Mouse (Mus musculus) spleen, adult 2 months (tissue): ENCODE results near the gene Cisd3. TPM values are rescaled to one million over a fixed set of nuclear protein-coding genes. Genes with fewer than 3 reads are reported as not detected.

ENCODE experiments used
- DNase-seq, 2 experiments: peaks; one replicate each; pipeline versions ENCODE4 v3.0.0 to v3.0.0-alpha.2; 2012 to 2021; ENCODE audit warnings: low spot score in 2 of 2, low read depth in 1 of 2
- H3K27ac ChIP-seq: fragments of 200-500 bp; 2 replicates; pipeline ENCODE4 v1.5.1; 2012; ENCODE audit warnings: low read length, inconsistent platforms; ENCODE audit not compliant: insufficient read depth
- H3K27me3 ChIP-seq: fragments of 200-500 bp; 2 replicates; pipeline ENCODE4 v1.6.1; 2012; ENCODE audit warnings: mild to moderate bottlenecking, moderate library complexity, low read length, inconsistent platforms; ENCODE audit not compliant: control insufficient read depth, insufficient read depth
- H3K36me3 ChIP-seq: fragments of 200-500 bp; 2 replicates; pipeline ENCODE4 v1.6.1; 2012; ENCODE audit warnings: mild to moderate bottlenecking, low read length, inconsistent platforms; ENCODE audit not compliant: control insufficient read depth, insufficient read depth
- H3K4me1 ChIP-seq: fragments of 200-500 bp; 2 replicates; pipeline ENCODE4 v1.6.1; 2011; ENCODE audit warnings: inconsistent platforms; ENCODE audit not compliant: control insufficient read depth, insufficient read depth, insufficient read length
- H3K4me3 ChIP-seq: fragments of 200-500 bp; 2 replicates; pipeline ENCODE4 v1.5.1; 2011; ENCODE audit warnings: mild to moderate bottlenecking, inconsistent platforms; ENCODE audit not compliant: insufficient read depth, insufficient read length; ENCODE audit errors: extremely low read depth
- CTCF ChIP-seq: fragments of 200-500 bp; IDR thresholded peaks from 2 replicates; pipeline ENCODE4 v1.5.1; 2011; ENCODE audit warnings: mild to moderate bottlenecking, inconsistent platforms; ENCODE audit not compliant: insufficient read depth, insufficient read length, insufficient replicate concordance; ENCODE audit errors: extremely low read depth
- POLR2A ChIP-seq: fragments of 200-500 bp; IDR thresholded peaks from 2 replicates; pipeline ENCODE4 v1.6.1; 2011; ENCODE audit warnings: low read depth, low read length, inconsistent platforms
- WGBS: fragments of 180-500 bp; shearing (Covaris S2); methylation state at CpG from one replicate; pipeline ENCODE4 v1.1.7; 2018; 5-methylcytosine and 5-hydroxymethylcytosine counted together
- polyA plus RNA-seq: library from polyadenylated mRNA; depleted of rRNA; stranded (reverse); fragments of >200 nt; gene quantifications from 2 replicates; pipeline ENCODE4 v1.2.3, GENCODE M21; 2012

The Cisd3 gene
- polyA plus RNA-seq, 1 experiment: 17.3 TPM

- Histone ChIP-seq H3K36me3 (peaks cover 65% of the 10 kb centered on the region), H3K27ac (no peak overlapping the region), H3K4me3 (no peak overlapping the region), H3K4me1 (peaks cover 4% of the 10 kb centered on the region; the same call in 1 of the 2 replicates), H3K27me3 (no peaks in the 10 kb centered on the region)
- WGBS: 85% methylated on average over 15 of the region's 15 CpGs
- DNase-seq: no peak
- TF ChIP-seq POLR2A (no peak), CTCF (no peak)
These were observed 16.4 kb upstream of the Cisd3 start for GRCm38 (mm10) chr11:97669268-97669667.

- Histone ChIP-seq H3K4me1 (peaks cover 1% of the 10 kb centered on the region; the same call in 1 of the 2 replicates), H3K27me3 (no peaks in the 10 kb centered on the region), H3K4me3 (no peak overlapping the region), H3K27ac (no peak overlapping the region), H3K36me3 (peaks cover 70% of the 10 kb centered on the region)
- no peak for TF ChIP-seq CTCF
- no peak for TF ChIP-seq POLR2A
- no peak for DNase-seq
- WGBS: 67% methylated on average over 6 of the region's 6 CpGs
These were observed 15.8 kb upstream of the Cisd3 start for GRCm38 (mm10) chr11:97669829-97670228.

- no peak overlapping the region for H3K4me3 ChIP-seq
- TF ChIP-seq CTCF (no peak), POLR2A (no peak)
- H3K4me1 ChIP-seq: no peaks in the 10 kb centered on the region
- no peak overlapping the region for H3K27ac ChIP-seq
- DNase-seq: no peak
- H3K36me3 ChIP-seq: peaks cover 75% of the 10 kb centered on the region
- 86% methylated on average over 13 of the region's 13 CpGs for WGBS
- no peaks in the 10 kb centered on the region for H3K27me3 ChIP-seq
These were observed 15.1 kb upstream of the Cisd3 start for GRCm38 (mm10) chr11:97670234-97671176.

GRCm38 (mm10) chr11:97671177-97671527 lies 14.5 kb upstream of the Cisd3 start:
- Histone ChIP-seq H3K27me3 (no peaks in the 10 kb centered on the region), H3K36me3 (peaks cover 78% of the 10 kb centered on the region), H3K27ac (no peak overlapping the region), H3K4me1 (no peaks in the 10 kb centered on the region), H3K4me3 (no peak overlapping the region)
- TF ChIP-seq CTCF (no peak), POLR2A (no peak)
- no peak for DNase-seq
- WGBS: 76% methylated on average over 2 of the region's 2 CpGs

GRCm38 (mm10) chr11:97673148-97673547 lies 12.5 kb upstream of the Cisd3 start:
- Histone ChIP-seq H3K27me3 (no peaks in the 10 kb centered on the region), H3K4me1 (no peaks in the 10 kb centered on the region), H3K36me3 (peaks cover 84% of the 10 kb centered on the region), H3K4me3 (no peak overlapping the region), H3K27ac (no peak overlapping the region)
- DNase-seq: no peak
- TF ChIP-seq POLR2A (no peak), CTCF (no peak)
- 98% methylated on average over 11 of the region's 11 CpGs for WGBS

GRCm38 (mm10) chr11:97676050-97676754 lies 9.4 kb upstream of the Cisd3 start:
- no peak overlapping the region for H3K4me3 ChIP-seq
- H3K27me3 ChIP-seq: no peaks in the 10 kb centered on the region
- 94% methylated on average over 15 of the region's 15 CpGs for WGBS
- no peaks in the 10 kb centered on the region for H3K4me1 ChIP-seq
- H3K27ac ChIP-seq: no peak overlapping the region
- DNase-seq: no peak
- H3K36me3 ChIP-seq: peaks cover 81% of the 10 kb centered on the region
- no peak for TF ChIP-seq CTCF
- TF ChIP-seq POLR2A: no peak
